Mouse (Mus musculus) granulocyte monocyte progenitor cell, adult 5-6 weeks (primary cell): ENCODE measurements around the gene Nod1. TPM values are rescaled to one million over a fixed set of nuclear protein-coding genes. Genes with fewer than 3 reads are reported as not detected.
"Not testable (repeated sequence)": the region's sequence is repeated elsewhere in the genome, so short reads cannot be mapped to it uniquely, and the experiment has no call there.

Experiments
- ATAC-seq: replicated peaks from 2 replicates; pipeline ENCODE4 v1.8.0; 2016; ENCODE audit warnings: mild to moderate bottlenecking, moderate TSS enrichment, inconsistent platforms; ENCODE audit not compliant: poor library complexity, severe bottlenecking
- total RNA-seq, 2 experiments: library from RNA; stranded (forward) in 1 of 2; stranded (reverse) in 1 of 2; fragments of 200-712, 200-1000 nt in 1 of 2; fragments of >200 nt in 1 of 2; fragmentation: Nextera tagmentation in 1 of 2; gene quantifications; 2 replicates each; pipeline ENCODE4 v1.2.3; 2014 to 2017

The Nod1 gene
- total RNA-seq, 2 experiments from 2014 or later = 5.5 to 7.8 TPM

DNA sequence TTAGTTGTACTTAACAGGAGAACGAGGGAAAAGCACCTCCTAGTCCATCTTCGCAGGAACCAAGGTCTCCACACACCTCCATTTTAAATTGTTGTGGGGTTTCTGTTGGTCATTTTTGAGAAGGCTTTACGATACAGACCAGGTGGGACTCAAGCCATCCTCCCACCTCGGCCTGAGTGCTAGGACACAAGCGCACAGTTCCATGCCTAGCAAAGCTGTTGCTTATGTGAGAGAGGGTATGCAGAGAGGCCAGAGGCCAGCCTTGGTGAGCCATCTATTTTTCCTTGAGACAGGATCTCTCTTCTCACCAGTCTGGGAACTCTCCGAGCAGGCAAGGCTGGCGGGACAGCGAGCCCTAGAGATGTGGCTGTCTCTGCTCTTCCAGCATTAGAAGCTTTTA is 11.7 kb upstream of the Nod1 start:
- ATAC-seq = no peak

DNA sequence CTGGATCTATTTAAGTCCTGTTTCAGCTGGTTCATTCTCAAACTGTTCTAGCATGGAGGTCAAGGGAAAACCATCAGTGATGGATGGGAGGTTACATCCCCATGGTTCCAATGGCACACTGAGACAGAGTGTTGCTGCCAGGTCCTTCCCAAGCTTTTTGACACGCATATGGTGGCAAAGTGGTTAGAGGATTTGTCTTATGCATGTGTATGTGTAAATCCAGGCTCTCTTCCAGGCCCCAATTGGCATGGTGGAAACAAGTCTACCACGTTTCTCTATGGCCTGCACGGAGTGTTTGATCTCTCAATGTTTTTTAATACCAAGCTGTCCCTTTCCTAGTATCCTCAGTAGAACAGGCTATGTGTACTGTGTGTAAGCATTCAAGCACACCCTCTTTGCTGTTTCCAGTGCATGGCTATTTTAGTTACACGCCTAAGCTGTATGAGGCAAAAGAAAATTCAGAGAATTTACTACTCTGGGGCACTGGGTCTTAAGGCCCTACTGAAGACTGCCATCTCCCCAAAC is 11.2 kb upstream of the Nod1 start:
- no peak for ATAC-seq

DNA sequence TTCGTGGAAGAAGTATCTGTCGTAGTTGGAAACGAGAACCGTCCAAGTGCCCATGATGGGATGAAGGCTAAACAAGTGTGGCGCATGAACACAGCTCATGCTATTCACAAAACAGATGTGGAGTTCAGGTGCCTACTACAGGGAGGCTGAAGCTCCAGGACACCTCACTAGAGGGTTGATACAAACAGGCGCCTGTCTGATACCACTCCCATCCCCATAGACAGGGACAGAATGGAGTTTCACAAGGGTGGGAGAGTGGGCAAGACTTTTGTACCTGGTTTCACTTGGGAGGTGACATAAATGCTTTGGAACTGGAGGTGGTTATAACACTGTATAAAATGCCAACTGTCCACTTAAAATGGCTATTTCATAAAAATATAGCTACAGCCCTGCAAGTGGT is 7.0 kb upstream of the Nod1 start:
- ATAC-seq = no peak

DNA sequence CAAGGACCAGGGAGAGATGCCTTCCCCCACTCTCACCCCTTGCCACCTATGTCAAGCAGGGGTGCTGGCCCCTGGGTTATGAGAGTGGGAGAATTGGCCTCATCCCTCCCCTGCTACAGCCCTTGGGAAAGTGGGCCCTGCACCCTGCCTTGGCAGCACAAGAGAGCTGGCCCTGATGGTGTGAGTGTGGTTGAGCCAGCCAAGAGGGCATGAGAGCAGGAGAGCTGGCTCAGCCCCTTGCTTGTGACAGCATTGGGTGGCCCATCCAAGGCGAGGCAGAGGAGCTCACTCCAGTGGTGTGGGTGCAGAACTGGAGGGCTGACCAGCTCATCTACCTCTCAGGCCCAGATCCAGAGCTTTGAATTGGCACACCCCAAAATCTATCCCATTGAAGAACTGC is 3.2 kb upstream of the Nod1 start:
- no peak for ATAC-seq

GRCm38 (mm10) chr6:54974501-54974900 is 2.1 kb upstream of the Nod1 start:
- peak; percentile 42 for ATAC-seq

- ATAC-seq = peak; percentile 50
Measured at GRCm38 (mm10) chr6:54972929-54973211, 458 bp upstream of the Nod1 start.

GRCm38 (mm10) chr6:54971731-54972110 is 691 bp downstream of the Nod1 start:
- ATAC-seq = peak; percentile 11; the same call in 1 of the 2 replicates

GRCm38 (mm10) chr6:54970506-54970905 is 1.9 kb downstream of the Nod1 start:
- no peak for ATAC-seq

- ATAC-seq = no peak
Measured at GRCm38 (mm10) chr6:54969801-54970200, 2.6 kb downstream of the Nod1 start.

DNA sequence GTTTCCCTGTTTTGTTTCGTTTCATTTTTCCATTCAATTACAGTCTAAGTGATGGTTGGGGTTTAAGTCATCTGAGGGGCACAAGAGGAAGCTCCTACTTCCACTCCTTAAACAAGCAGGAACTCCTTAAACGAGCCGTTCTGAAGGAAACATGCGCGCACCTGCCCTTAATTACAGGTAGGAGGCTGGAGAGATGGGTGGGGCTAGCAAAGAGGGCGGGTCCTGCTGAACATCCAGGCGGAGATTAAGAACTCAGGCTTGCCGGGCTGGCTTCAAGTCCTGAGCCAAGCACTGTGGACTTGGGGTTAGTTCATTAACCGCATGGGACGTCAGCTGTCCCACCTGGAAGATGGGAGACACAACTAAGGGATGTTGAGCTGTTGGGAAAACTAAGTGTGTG is 4.8 kb downstream of the Nod1 start:
- no peak for ATAC-seq

DNA sequence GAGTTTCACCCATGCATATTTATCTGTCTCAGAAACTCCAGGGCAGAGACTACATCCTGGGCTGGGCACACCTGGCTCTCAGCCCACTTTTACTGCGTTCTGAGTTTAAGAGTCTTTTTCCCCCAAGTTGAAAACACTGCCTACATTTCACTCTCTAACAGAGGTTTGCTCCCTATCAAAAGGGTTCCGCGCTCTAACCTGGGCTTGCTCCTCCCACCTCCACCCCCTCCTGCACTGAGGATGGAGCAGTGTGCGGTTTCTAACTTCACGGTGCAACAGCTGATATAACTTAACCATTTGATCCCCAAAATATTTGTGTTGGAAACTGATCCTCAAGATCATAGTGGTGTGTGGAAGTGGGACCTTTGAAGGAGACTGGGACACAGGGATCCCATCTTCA is 7.2 kb downstream of the Nod1 start:
- ATAC-seq = no peak

- ATAC-seq = no peak
Measured at GRCm38 (mm10) chr6:54964755-54965154, 7.7 kb downstream of the Nod1 start.

- no peak for ATAC-seq
Measured at GRCm38 (mm10) chr6:54963599-54963998, 8.8 kb downstream of the Nod1 start.

DNA sequence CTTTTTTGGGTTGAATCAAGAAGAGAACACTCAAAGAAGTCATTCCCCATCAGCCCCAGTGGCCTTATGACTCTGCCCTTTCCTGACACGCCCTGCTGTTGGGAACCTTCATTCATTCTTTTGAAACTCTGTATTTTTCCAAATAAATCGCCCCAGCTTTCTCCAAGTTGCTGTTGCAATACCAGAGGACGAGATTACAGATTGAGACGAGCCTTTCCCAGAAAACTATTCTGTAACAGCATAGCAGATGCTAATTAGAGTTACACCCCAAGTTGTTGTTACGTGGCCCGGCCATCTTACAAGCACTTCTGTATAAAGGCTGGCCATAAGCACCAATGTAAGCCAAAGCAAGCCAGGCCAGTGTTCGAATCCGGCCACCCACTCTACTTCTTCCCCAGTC is 14.8 kb downstream of the Nod1 start:
- no peak for ATAC-seq

- peak; percentile 55 for ATAC-seq
Measured at GRCm38 (mm10) chr6:54956425-54956824, 16.0 kb downstream of the Nod1 start.

- 0 out of 2 replicates have a peak, but pooled peaks have one; percentile 10 for ATAC-seq
Measured at GRCm38 (mm10) chr6:54955949-54956348, 16.5 kb downstream of the Nod1 start.

DNA sequence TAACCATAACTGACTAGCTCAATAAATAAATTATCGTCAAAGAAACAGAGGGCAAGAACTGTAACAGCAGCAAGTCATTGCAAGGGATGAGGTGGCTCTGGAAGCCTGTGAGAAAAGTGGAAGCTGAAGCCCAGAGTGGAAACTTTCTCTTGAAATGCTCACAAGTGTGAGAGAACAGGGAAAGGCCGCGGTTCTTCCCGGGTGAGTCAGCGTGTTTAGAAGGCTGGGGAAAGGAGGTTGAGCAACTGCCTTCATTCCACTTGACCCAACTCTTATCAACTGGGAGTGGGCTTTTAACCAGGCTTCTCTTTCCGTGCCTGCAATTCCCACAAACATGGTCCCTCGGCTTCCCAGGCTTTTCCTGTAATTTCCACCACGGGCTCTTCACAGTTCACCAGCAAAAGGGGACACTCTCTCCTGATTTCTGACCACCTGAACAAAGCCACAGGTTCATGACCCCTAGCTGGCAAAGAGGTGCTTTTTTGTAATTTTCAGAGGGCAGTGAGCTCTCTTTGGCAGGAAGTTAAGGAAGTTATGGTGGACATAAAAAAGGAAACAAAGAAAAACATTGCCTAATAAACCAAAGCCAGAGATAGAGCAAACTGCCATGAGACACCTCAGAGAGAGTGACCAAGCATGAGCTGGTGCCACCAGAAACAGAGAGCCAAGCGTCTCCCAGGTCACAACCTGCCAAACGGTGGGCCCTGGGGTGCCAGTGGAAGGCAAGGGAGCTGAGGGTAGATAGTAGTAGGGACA is 17.6 kb downstream of the Nod1 start:
- peak; percentile 75 for ATAC-seq

- not testable (repeated sequence) for ATAC-seq
Measured at GRCm38 (mm10) chr6:54953399-54953798, 19.0 kb downstream of the Nod1 start.

- ATAC-seq = peak; percentile 27; the same call in 1 of the 2 replicates
Measured at GRCm38 (mm10) chr6:54952542-54952941, 19.9 kb downstream of the Nod1 start.

DNA sequence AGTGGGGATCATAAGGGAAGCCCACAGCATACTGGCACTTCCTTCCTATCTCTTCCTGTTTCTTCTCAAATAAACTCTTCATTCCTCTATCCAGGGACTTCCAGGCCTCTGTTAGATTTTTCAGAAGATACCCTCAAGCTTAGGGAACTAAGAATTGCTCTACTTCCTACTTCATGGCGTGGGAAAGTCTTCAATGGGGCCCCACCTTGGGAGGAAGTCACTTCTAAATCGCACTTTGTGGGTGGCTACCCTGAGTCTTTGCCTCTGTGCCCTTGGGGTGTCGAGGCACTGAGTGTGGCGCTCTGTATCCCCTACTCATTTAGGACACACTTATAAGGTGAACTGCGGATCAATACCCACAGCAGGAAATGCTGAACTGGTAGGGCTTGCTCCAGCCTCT is 23.7 kb downstream of the Nod1 start:
- ATAC-seq = peak; percentile 64

DNA sequence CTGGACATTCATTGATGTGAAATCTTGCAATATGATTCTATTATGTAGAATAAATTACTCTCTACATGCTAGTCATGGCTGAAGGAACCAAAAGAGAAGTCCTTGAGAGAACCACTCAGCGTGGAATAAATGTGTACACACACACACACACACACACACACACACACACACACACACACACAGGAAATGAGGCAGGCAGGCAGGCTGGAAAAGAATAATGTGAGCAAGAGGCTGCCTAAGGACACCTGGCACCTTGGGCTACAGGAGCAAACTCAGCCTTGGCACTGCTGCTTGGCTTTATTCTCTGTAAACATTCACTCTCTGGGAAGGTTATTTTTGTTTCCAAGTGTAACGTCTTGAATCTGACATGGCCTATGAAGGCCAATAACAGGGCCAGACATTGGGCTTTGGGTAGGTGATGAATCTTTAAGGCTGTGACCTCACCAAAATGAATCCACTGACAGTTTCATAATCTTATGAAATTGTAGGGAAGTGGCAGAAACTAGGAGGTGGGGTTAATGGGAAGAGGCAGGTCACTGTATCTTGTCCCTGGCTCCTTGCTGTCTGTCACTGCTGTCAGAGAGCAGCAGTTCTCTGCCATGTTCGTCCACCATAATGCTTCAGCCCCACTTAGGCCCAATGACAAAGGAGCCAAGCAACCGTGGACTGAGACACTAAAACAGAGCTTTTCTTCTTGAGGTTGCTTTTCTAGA is 26.0 kb downstream of the Nod1 start:
- ATAC-seq = peak; percentile 79

- no peak for ATAC-seq
Measured at GRCm38 (mm10) chr6:54944551-54944950, 27.9 kb downstream of the Nod1 start.
